Mouse (Mus musculus): Measurements from ENCODE around the gene Rasa3. TPM values are rescaled to one million over a fixed set of nuclear protein-coding genes. Genes with fewer than 3 reads are reported as not detected.

Gene Rasa3
- polyA plus RNA-seq, 1 experiment, result 39.6 TPM

Other genes with a start within 250 kb of the Rasa3 start
- gene Tmem255b, start 242.4 kb downstream of the Rasa3 start, polyA plus RNA-seq (2012; fragmentation: generic; extraction: Trizol), result not detected
- gene Gas6, start 183.1 kb downstream of the Rasa3 start, polyA plus RNA-seq (2012; fragmentation: generic; extraction: Trizol), result 0.50 TPM
- not detected for gene 1700029H14Rik, start 115.1 kb downstream of the Rasa3 start, polyA plus RNA-seq (2012; fragmentation: generic; extraction: Trizol)
- 0.02 TPM for gene Cfap97d2, start 28.3 kb upstream of the Rasa3 start, polyA plus RNA-seq (2012; fragmentation: generic; extraction: Trizol)
- 51.5 TPM for gene Cdc16, start 80.1 kb upstream of the Rasa3 start, polyA plus RNA-seq (2012; fragmentation: generic; extraction: Trizol)
- 13.9 TPM for gene Upf3a, start 108.0 kb upstream of the Rasa3 start, polyA plus RNA-seq (2012; fragmentation: generic; extraction: Trizol)
- gene AF366264, start 160.8 kb upstream of the Rasa3 start, polyA plus RNA-seq (2012; fragmentation: generic; extraction: Trizol), result not detected
- 14.9 TPM for gene Champ1, start 192.0 kb upstream of the Rasa3 start, polyA plus RNA-seq (2012; fragmentation: generic; extraction: Trizol)
- gene Coprs, start 212.7 kb upstream of the Rasa3 start, polyA plus RNA-seq (2012; fragmentation: generic; extraction: Trizol), result 28.2 TPM